Mouse (Mus musculus): ENCODE measurements around the gene Gpat2. TPM values are rescaled to one million over a fixed set of nuclear protein-coding genes. Genes with fewer than 3 reads are reported as not detected.
A peak's percentile ranks its signal among the peaks of the same experiment; 100 is the strongest.

Gene Gpat2
- total RNA-seq (2021), result under 1 TPM; 0.09 TPM
- long read RNA-seq, experiment 1, partial matches to known transcripts, result 0 of 1 reads
- long read RNA-seq, experiment 1, other reads (novel, unspliced or antisense), result 1 of 1 reads
- long read RNA-seq, experiment 2, result 0 reads

GRCm38 (mm10) chr2:127424977-127425376 is at the start of gene Gpat2:
TSS of gene Gpat2 (plus strand) at chr2:127425199.
- DNase-seq, result no peak

GRCm38 (mm10) chr2:127375759-127376341 is 49.1 kb upstream of the Gpat2 start:
- DNase-seq, result no peak

- no peak for DNase-seq
These were observed 48.5 kb upstream of the Gpat2 start for GRCm38 (mm10) chr2:127376423-127377051.

DNA sequence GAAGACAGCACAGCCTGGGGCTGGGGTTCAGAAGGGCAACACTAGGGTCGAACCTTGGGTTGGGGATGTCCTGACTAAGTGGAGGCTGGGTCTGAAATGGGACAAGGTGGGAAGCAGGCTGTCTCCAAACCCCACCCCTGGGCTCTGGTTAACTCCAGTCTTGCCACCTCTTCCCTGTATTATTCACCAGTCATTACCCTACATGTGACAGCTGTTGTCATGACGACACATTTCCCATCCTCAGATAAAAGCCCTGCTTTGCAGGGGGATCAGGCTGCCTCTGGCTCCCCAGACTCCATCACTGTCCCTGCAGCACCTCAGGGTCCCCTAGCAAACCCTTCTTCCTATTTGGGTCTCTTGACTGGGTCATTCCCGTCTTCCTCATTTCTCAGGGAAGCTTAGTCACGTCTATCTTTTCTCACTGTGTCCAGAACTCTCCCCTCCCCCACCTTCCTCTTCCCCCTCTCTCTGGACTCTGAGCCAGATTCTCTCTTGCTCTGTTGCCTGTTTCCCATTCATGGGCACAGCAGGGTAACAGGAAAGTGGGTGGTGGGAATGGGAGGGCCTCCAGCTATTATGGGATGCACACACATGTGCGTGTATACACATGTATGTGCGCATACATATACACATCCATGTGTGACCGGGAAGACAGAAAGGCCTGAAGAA is 46.9 kb upstream of the Gpat2 start:
- DNase-seq, result no peak

- no peak for DNase-seq
These were observed 46.4 kb upstream of the Gpat2 start for GRCm38 (mm10) chr2:127378611-127378990.

- no peak for DNase-seq
These were observed 45.7 kb upstream of the Gpat2 start for GRCm38 (mm10) chr2:127379250-127379649.

DNA sequence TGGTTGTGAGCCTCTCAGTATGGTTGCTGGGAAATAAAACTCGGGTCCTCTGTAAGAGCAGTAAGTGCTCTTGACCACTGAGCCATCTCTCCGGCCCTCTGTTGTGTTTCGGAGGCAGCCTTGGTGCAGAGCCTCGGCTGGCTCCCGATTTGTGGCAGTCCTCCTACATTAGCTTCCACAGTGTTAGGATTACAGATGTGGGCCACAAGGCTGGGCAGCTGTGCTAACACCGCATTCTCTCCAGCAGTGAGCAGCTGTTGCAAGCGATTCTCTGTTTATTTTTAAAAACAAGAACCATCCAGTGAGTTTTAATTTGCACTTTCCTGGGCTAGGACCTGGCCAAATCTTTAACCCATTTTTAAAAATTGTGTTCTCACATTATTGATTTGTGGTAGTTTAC is 41.1 kb upstream of the Gpat2 start:
- no peak for DNase-seq

- no peak for DNase-seq
These were observed 37.5 kb upstream of the Gpat2 start for GRCm38 (mm10) chr2:127387521-127387920.

DNA sequence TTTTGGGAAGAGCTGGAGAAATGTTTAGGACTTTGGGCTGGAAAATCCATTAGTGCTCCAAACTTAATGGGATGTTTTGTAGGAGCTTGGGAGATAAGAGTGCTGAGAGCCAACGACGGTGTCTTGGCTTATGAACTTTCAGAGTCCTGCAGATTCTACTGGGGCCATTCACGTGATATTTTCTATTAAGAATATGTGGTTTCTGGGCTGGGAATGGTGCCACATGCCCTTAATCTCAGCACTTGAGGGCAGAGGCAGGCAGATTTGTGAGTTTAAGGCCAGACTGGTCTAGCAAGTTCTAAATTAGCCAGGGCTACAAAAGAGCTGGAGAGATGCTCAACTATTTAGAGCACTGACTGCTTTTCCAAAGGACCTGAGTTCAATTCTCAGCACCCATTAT is 34.6 kb upstream of the Gpat2 start:
- no peak for DNase-seq

DNA sequence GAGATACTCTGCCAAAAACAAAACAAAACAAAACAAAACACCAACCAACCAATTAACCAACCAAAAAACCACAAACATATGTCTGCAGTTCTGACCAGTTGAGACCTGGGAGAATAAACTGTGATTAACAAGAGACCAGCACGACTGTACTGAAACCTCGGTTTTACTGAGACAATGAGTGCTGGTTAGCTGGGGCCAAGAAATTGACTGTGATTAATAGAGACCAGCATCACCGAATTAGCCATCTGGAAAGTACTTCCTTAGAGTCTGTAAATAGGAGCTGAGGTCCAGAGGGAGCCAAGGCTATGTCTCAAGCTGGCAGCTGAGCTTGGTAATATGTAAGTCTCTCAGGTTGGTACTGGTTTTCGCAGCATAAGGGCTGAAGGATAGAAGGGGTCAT is 34.2 kb upstream of the Gpat2 start:
- DNase-seq, result no peak

GRCm38 (mm10) chr2:127391323-127391722 is 33.7 kb upstream of the Gpat2 start:
- no peak for DNase-seq

- DNase-seq, result no peak
These were observed 30.3 kb upstream of the Gpat2 start for GRCm38 (mm10) chr2:127394606-127395161.

DNA sequence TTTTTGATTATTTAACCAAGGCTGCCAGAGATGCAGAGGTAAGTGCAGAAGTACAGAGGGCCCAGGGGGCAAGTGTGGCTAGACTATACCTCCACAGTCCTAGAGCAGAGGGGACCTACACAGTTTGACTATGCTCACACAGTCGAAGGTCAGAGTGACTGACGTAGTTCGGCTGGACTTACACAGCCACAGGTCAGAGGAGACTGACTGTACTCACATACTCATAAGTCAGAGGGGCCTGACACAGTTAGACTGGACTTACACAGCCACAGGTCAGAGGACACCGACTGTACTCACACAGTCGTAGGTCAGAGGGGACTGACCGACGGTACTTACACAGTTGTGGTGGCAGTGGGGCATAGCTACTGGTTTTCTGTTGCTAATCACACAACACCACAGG is 26.3 kb upstream of the Gpat2 start:
- no peak for DNase-seq

DNA sequence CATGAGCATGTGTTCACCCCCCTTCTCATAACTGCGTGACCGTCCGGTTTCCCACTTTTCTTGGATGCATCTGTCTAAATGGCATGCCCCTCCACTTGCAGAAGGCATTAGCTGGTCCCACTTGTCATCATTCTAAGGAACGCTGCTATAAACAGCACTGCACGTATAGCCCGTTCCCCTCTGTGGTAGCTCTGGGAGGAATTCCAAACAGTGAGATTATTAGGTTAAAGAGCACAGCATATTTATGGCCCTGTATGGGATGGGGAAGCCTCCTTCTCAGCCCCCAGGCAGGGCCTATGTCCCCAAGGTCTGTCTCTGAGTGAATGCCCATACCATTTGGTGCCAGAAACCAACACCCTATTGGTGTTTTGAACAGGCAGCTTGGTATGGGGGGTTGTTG is 13.9 kb upstream of the Gpat2 start:
- DNase-seq, result no peak

DNA sequence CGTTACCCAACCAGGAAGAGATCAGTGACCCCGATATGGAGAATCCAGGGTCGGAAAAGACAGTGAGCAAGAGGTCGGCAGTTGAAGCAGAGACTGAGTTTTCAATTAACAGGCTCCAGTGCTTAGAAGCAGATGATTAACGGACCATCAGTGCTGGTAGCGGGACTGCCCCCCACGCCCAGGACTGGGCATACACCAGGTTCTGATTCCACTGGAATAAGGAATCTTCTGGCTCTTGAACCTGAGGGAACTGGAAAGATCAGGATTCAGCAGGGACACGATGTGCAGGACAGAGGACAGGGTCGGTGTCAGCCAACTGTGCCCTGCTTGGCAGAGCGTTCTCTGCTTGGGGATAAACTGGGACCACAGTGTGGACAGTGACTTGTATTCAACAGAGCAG is 9.2 kb upstream of the Gpat2 start:
- no peak for DNase-seq

- no peak for DNase-seq
These were observed 8.3 kb upstream of the Gpat2 start for GRCm38 (mm10) chr2:127416706-127417105.

- DNase-seq, result no peak
These were observed 6.6 kb upstream of the Gpat2 start for GRCm38 (mm10) chr2:127418266-127418970.

- DNase-seq, result no peak
These were observed 5.2 kb downstream of the Gpat2 start for GRCm38 (mm10) chr2:127430238-127430637.

DNA sequence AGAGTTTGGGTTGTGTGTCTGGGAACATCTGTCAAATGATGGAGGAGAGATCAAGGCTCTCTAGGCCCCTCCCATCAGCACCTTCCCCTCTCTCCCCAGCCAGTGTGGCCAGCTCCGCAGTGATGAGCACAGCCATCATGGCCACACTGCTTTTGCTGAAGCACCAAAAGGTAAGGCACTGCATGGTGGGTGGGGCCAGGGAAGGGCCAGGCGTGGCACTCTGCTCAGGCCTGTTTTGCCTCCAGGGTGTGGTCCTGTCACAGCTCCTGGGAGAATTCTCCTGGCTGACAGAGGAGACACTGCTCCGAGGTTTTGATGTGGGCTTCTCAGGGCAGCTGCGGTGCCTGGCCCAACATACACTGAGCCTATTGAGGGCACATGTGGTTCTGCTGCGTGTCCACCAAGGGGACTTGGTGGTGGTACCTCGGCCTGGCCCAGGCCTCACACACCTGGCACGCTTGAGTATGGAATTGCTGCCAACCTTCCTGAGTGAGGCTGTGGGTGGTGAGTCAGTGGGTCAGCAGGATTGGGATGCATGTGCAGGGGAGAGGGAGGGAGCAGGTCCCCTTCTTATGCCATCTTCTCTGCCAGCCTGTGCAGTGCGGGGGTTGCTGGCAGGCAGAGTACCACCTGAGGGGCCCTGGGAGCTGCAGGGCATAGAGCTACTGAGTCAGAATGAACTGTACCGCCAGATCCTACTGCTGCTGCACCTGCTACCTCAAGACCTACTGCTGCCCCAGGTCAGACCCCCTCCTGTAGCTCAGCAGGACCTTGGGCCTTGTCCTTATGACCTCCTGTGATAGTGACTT is 8.7 kb downstream of the Gpat2 start:
- DNase-seq, result no peak

DNA sequence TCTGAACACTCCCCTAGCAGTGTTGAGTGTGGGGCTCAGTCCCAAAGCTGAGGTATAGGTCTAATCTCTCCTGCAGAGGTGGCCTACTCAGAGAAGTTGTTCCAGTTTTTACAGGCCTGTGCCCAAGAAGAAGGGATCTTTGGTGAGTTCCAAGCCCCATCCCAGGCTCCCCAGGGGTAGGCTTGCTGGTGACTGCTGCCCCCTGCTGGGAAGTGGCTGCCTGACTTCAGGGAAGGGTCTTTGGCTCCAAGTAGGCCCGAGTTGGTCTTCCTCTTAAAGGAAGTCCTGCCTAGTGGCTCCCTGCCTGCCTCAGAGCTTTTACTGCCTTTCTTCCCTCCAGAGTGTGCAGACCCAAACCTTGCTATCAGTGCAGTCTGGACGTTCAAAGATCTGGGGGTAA is 10.1 kb downstream of the Gpat2 start:
- DNase-seq, result peak; percentile 34

DNA sequence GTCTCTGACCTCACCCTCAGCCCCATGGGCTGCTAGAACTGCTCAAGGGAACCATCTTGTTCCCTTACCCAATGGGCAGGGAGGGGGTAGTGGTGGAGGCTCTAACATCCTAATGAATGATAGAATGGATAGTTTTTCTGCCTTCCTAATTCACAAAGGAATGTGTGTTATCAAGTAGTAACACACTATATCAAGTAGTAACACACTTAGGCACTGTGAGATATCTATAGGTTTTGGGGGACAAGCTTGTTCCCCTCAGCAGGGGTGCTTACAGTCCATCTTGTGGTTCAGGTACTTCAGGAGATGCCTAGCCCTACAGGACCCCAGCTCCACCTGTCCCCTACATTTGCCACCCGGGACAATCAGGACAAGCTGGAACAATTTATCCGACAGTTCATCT is 10.6 kb downstream of the Gpat2 start:
- DNase-seq, result no peak

DNA sequence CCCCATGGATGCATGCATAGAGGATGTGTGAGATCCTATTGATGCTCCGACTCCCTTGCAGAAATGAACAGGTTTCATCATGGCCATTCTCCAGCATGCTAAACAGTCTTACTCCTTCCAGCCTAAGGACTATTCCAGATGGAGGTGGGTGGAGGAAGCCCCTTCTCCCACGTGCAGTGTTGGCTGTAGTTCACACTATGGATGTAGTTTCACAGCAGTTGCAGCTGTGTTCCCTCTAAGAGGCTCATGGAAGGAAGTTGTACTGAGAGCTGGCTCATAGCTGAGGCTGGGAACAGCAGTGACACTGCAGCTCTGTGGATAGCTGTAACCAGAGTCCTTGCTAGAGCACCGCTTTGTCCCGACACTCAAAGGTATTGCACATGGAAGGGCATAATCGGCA is 12.7 kb downstream of the Gpat2 start:
- DNase-seq, result no peak
